Mouse (Mus musculus) kidney, embryonic 15.5 days (tissue): ENCODE results near the gene Sec23b. TPM values are rescaled to one million over a fixed set of nuclear protein-coding genes. Genes with fewer than 3 reads are reported as not detected.

Source experiments
- ATAC-seq: fragments of 200-750 bp; cut with Nextera tagmentation; replicated peaks from 2 replicates; pipeline ENCODE4 v1.8.0; 2017; ENCODE audit warnings: moderate TSS enrichment; ENCODE audit not compliant: low FRiP score
- H3K27ac ChIP-seq: fragments of 300-500 bp; sonication (generic); 2 replicates; pipeline ENCODE4 v1.5.1; 2015; ENCODE audit warnings: mild to moderate bottlenecking, inconsistent platforms
- H3K27me3 ChIP-seq: fragments of 300-500 bp; sonication (generic); 2 replicates; pipeline ENCODE4 v1.6.1; 2015; ENCODE audit warnings: inconsistent platforms
- H3K36me3 ChIP-seq: fragments of 300-500 bp; sonication (generic); 2 replicates; pipeline ENCODE4 v1.6.1; 2015; ENCODE audit warnings: inconsistent platforms
- H3K4me1 ChIP-seq: fragments of 300-500 bp; sonication (generic); 2 replicates; pipeline ENCODE4 v1.6.1; 2015; ENCODE audit warnings: inconsistent platforms
- H3K4me2 ChIP-seq: fragments of 300-500 bp; sonication (generic); 2 replicates; pipeline ENCODE4 v1.6.1; 2015; ENCODE audit warnings: moderate library complexity, mild to moderate bottlenecking, inconsistent platforms
- H3K4me3 ChIP-seq: fragments of 300-500 bp; sonication (generic); replicated peaks from 2 replicates; pipeline ENCODE4 v1.5.1; 2015; ENCODE audit warnings: mild to moderate bottlenecking, inconsistent platforms
- H3K9ac ChIP-seq: fragments of 300-500 bp; sonication (generic); 2 replicates; pipeline ENCODE4 v1.6.1; 2015; ENCODE audit warnings: mild to moderate bottlenecking, inconsistent platforms
- H3K9me3 ChIP-seq: fragments of 300-500 bp; sonication (generic); replicated peaks from 2 replicates; pipeline ENCODE4 v1.6.1; 2016; ENCODE audit warnings: inconsistent platforms
- WGBS: fragments of 180-500 bp; shearing (Covaris S2); methylation state at CpG from one replicate; pipeline ENCODE4 v1.1.7; 2015; ENCODE audit warnings: mixed read lengths; 5-methylcytosine and 5-hydroxymethylcytosine counted together
- polyA plus RNA-seq: library from polyadenylated mRNA; unstranded; fragments of >200 nt; fragmentation: Nextera tagmentation; extraction: Ambion mirVana; gene quantifications from 2 replicates; pipeline ENCODE4 v1.2.1, GENCODE M21; 2015

The Sec23b gene
- polyA plus RNA-seq, result 105 and 108 TPM in 2 replicates

DNA sequence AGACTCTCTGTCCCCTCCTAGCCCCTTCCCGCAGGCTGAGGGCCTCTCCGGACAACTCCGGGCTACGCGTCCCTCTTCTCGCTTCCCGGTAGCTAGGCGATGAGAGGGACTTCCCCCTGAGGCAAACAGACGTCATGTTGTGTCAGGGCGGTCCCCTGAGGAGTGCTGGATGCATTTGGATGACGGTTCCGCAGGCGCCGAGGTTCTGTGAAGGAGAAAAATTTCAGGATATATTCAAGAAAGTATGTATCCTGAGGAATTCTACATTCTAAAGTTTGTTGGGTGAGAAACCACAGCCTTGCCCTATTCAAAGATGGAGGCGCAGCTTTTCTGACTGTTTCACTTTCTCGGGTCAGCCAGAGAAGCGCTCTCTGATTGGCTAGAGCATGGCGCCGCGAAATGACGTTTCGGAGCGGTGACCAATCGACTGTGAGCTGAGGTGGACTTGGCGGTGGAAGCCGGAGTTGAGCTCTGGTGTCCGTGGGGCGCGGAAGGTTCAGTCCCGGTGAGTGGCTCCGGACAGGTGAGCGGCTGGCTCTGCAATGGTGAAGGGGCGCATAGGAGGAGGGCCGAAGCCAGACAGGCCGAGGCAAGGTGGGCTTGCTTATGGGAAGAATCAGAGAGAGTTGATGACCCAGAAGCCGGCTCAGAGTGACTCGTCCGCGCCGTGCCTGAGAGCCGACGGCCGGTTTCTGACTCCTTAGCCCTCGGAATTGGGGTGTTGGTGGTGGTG, at the start of gene Sec23b:
Gene Sec23b (plus strand): TSS at position 410 of the 733 bp plus-strand sequence.
- H3K36me3 ChIP-seq, result peaks cover 18% of the 10 kb centered on the region
- peaks cover 16% of the 10 kb centered on the region for H3K4me1 ChIP-seq
- no peaks in the 10 kb centered on the region for H3K9me3 ChIP-seq
- H3K4me3 ChIP-seq, result peak within 1 kb of the TSS; percentile 94
- no peaks in the 10 kb centered on the region for H3K27me3 ChIP-seq
- H3K4me2 ChIP-seq, result peak within 1 kb of the TSS; percentile 68
- ATAC-seq, result peak; percentile 99
- under 1% methylated on average over 44 of the region's 44 CpGs for WGBS
- peak within 1 kb of the TSS; percentile 79 for H3K9ac ChIP-seq
- peak within 1 kb of the TSS; percentile 97 for H3K27ac ChIP-seq

DNA sequence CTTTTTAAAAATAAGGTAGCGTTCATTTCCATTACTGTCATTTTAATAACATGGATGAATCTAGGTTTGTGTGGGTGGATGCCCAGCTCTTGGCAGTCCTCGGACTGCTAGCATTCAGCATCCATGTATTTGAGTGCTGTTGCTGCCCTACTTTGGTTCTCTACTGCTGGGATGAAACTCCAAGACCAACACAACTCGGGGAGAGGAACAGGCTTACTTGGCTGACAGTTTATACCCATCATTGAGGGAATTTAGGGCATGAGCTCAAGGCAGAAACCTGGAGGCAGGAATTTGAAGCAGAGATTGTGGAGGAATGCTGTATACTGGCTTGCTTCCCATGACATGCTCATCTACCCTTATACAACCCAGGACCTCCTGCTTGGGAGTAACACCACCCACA, 41.4 kb upstream of the Sec23b start:
- Histone ChIP-seq H3K4me3 (no peak overlapping the region), H3K9ac (no peak overlapping the region), H3K4me2 (no peak overlapping the region), H3K36me3 (no peaks in the 10 kb centered on the region), H3K9me3 (no peaks in the 10 kb centered on the region), H3K27ac (no peak overlapping the region), H3K27me3 (no peaks in the 10 kb centered on the region), H3K4me1 (no peaks in the 10 kb centered on the region)
- 82% methylated on average over 3 of the region's 3 CpGs for WGBS
- ATAC-seq, result no peak

DNA sequence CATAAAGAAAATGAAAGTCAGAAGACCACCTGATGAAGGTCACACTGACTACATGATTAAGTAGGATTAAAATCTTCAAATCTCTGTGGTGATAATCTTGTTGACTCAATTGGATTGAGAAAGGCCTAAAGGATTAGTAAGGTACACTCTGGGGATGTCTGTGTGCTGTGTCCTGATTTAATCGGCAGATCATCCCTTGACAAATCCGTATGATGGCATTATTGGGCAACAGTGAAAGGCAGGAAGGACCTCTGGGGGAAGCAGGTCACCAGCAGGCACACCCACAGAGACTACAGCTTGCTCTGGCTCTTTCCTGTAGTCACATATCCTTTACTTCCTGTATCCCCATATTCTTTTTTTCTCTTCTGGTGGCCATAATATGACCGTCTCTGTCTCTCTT, 36.3 kb upstream of the Sec23b start:
- ATAC-seq, result no peak
- H3K9me3 ChIP-seq, result no peaks in the 10 kb centered on the region
- no peak overlapping the region for H3K4me3 ChIP-seq
- H3K36me3 ChIP-seq, result no peaks in the 10 kb centered on the region
- 86% methylated on average over 3 of the region's 3 CpGs for WGBS
- H3K4me2 ChIP-seq, result no peak overlapping the region
- H3K9ac ChIP-seq, result no peak overlapping the region
- H3K4me1 ChIP-seq, result no peaks in the 10 kb centered on the region
- no peak overlapping the region for H3K27ac ChIP-seq
- H3K27me3 ChIP-seq, result no peaks in the 10 kb centered on the region

DNA sequence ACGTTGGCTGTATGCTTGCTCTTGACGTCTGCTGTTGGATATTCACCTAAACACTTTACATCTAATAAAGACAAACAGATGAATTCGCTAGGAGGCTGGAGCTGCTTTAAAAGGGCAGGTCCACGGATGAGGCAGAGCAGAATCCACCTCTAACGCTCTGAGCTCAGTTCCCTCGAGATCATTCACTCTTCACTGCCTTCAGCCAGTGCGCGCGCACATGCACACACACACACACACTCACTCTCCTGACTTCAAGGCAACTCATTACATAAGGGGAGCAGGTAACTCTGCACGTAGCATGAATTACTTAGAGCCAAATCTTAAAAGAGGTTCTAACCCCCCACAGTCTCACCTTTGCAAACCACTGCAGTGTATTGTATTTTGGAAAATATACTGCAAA, 30.2 kb upstream of the Sec23b start:
- no peak for ATAC-seq
- H3K4me2 ChIP-seq, result no peak overlapping the region

DNA sequence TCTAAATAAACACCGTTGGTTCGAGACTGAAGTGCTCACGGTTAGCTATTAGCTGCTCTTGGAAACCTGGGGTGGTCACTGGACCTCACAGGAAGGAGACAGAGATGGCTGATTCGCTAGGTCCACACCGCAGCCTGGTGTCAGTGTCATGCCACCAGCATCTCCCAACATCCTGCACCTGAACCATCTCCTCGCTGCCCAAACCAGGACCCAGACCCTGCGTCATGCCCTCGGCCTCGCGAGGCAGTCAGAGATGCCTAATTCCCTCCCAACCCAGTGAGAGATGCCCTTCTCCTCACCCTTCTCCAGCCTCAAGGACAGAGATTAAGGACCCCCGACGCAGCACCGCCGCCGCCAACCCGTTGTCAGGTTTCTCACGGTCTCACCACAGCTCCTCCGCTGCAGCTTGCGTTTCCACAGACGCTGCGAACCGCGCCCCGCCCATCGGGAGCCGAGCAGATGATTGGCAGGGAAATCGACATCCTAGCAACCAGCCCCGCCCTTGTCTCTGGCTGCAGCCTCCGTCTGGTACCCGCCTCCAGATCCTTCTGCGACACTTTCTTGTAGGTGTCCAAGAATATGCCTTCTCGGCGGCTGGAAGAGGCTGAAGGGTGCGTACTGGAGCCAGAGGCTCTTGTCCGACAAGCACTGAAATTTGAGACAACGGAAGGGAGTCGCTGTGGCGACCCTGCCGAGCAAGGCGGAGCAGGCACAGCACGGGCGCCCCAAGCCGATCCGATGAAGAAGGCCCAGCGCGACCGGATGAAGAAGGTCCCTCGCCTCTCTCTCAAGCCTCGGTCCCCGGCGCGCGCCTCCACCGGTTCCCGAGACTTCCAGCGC, 28.8 kb upstream of the Sec23b start, which contains the start of the genes Dzank1 and Polr3f:
Gene Dzank1 (minus strand): TSS at position 434 of the 840 bp plus-strand sequence.
Gene Polr3f (plus strand): TSS at position 738 of the 840 bp plus-strand sequence.
- Histone ChIP-seq H3K36me3 (peaks cover 18% of the 10 kb centered on the region), H3K27me3 (peaks cover 7% of the 10 kb centered on the region; the same call in 1 of the 2 replicates), H3K9me3 (no peaks in the 10 kb centered on the region), H3K4me3 (peak within 1 kb of the TSS; percentile 98), H3K9ac (peak within 1 kb of the TSS; percentile 96), H3K4me1 (peaks cover 21% of the 10 kb centered on the region), H3K4me2 (peak within 1 kb of the TSS; percentile 94), H3K27ac (peak within 1 kb of the TSS; percentile 94)
- peak; percentile 98 for ATAC-seq
- 1% methylated on average over 56 of the region's 56 CpGs for WGBS

More for the DNA sequence above, 30.2 kb upstream of the Sec23b start:
- Histone ChIP-seq H3K9ac (no peak overlapping the region), H3K27me3 (peaks cover 7% of the 10 kb centered on the region; the same call in 1 of the 2 replicates), H3K4me1 (peaks cover 21% of the 10 kb centered on the region), H3K27ac (no peak overlapping the region), H3K9me3 (no peaks in the 10 kb centered on the region), H3K36me3 (peaks cover 11% of the 10 kb centered on the region), H3K4me3 (no peak overlapping the region)
- WGBS, result 59% methylated on average over 10 of the region's 10 CpGs

DNA sequence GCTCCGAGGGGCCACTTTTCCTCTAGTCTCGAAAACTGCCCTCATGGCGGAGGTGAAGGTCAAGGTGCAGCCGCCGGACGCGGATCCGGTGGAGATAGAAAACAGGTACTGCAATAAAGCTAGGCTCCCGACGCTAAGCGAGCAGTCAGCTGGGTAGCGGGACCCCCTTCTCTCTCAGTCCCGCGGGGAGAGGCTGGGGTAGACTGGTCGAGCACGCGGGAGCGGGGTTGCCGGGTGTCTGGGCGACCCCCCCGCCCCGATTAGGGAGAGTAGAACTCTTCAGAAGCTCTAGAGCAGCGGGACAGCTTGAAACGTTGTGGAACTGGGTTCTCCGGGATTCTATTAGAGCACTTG, 28.2 kb upstream of the Sec23b start:
- Histone ChIP-seq H3K9ac (peak overlapping the region; percentile 96), H3K27me3 (peaks cover 7% of the 10 kb centered on the region; the same call in 1 of the 2 replicates), H3K4me3 (peak overlapping the region; percentile 98), H3K27ac (peak overlapping the region; percentile 94), H3K36me3 (peaks cover 23% of the 10 kb centered on the region), H3K4me1 (peaks cover 21% of the 10 kb centered on the region), H3K9me3 (no peaks in the 10 kb centered on the region), H3K4me2 (peak overlapping the region; percentile 94)
- ATAC-seq, result peak; percentile 55
- under 1% methylated on average over 25 of the region's 25 CpGs for WGBS

DNA sequence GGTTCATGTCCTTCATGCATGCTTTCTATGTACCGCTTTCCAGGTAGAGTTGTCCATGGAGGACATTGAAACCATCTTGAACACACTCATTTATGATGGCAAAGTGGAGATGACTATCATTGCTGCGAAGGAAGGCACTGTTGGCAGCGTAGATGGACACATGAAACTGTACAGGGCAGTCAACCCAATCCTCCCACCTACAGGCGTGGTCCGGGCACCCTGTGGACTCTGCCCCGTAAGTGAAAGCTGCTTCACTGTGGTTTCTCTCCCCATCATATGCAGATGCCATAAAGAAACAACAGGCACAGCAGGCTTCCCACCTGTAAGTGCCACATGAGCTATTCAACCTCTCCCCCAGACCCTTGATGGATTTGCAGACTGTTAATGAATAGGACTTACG, 18.9 kb upstream of the Sec23b start:
- Histone ChIP-seq H3K36me3 (peaks cover 91% of the 10 kb centered on the region), H3K9me3 (no peaks in the 10 kb centered on the region), H3K4me1 (no peaks in the 10 kb centered on the region), H3K27me3 (no peaks in the 10 kb centered on the region), H3K4me3 (no peak overlapping the region), H3K4me2 (no peak overlapping the region), H3K9ac (no peak overlapping the region), H3K27ac (no peak overlapping the region)
- ATAC-seq, result no peak
- 84% methylated on average over 7 of the region's 7 CpGs for WGBS

DNA sequence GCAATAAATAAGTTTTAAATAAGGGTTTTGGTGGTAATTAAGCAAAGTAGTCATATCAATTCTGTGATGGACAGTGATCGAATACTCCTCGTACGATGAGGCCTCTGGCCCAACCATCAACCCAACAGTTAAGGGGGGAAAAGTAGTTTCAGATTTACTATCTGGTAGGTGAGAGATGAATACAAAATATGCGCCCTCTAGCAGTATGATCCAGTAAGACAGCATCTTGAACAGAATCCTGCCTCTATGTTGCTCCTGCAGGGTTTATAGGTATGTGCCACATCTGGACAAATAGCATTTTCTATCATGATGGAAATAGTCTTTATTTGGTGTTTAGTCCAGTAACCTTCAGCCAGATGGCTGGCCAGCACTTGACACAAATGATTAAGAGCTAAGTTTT, 14.8 kb upstream of the Sec23b start:
- WGBS, result 87% methylated on average over 4 of the region's 4 CpGs
- Histone ChIP-seq H3K27me3 (no peaks in the 10 kb centered on the region), H3K36me3 (peaks cover 83% of the 10 kb centered on the region), H3K9me3 (no peaks in the 10 kb centered on the region), H3K4me2 (no peak overlapping the region), H3K4me1 (peaks cover 7% of the 10 kb centered on the region; the same call in 1 of the 2 replicates), H3K9ac (no peak overlapping the region), H3K4me3 (no peak overlapping the region), H3K27ac (no peak overlapping the region)
- ATAC-seq, result no peak

DNA sequence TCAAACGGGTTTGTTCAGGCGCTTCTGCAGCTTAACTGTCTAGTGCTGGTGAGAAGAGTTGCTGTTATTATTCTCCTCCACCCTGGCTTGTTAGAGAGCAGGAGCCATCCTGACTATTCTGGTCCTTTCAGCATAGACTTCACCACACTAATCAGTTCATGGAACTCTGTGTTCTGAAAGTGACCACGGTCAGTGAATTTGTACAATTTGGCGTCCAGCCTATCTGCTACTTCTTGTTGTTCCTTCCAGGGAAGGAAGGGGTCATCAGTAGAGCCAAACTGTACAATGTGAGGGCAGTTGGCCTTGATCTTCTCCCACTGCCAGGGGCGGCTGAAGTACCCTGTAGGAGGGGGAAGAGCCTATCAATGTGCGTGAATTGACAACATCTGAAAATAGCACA, 12.4 kb upstream of the Sec23b start:
- H3K36me3 ChIP-seq, result peaks cover 80% of the 10 kb centered on the region
- WGBS, result 86% methylated on average over 6 of the region's 6 CpGs

DNA sequence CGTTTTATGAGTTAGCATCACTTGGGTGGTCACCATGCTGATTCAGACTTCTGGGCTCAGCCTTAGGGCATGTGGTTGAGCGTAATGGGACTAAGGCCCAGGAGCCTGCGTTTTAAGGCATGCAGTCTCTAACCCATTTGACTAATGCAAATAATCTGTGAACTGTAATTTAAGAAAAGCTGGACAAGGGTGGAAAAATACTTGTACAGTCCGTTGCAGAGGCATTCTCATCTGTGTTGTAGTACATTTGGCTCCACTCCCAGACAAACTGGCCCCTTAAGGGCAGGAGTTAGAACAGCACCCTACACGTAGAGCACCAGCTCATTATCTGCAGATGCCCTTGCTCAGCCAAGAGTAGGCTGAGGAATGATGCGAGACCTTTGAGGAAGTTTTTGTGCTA, 11.4 kb upstream of the Sec23b start:
- Histone ChIP-seq H3K27ac (peak overlapping the region; percentile 73), H3K4me3 (no peak overlapping the region), H3K27me3 (no peaks in the 10 kb centered on the region), H3K4me1 (peaks cover 22% of the 10 kb centered on the region; the same call in 1 of the 2 replicates), H3K4me2 (0 out of 2 replicates have a peak overlapping the region, but pooled peaks have one; percentile 5), H3K9ac (no peak overlapping the region), H3K9me3 (no peaks in the 10 kb centered on the region), H3K36me3 (peaks cover 71% of the 10 kb centered on the region)
- ATAC-seq, result peak; percentile 79
- WGBS, result 65% methylated on average over 6 of the region's 6 CpGs

More for the DNA sequence above, 12.4 kb upstream of the Sec23b start:
- Histone ChIP-seq H3K27ac (peak overlapping the region; percentile 73), H3K27me3 (no peaks in the 10 kb centered on the region), H3K4me2 (no peak overlapping the region), H3K4me3 (no peak overlapping the region), H3K4me1 (peaks cover 18% of the 10 kb centered on the region; the same call in 1 of the 2 replicates), H3K9ac (no peak overlapping the region), H3K9me3 (no peaks in the 10 kb centered on the region)
- ATAC-seq, result no peak

DNA sequence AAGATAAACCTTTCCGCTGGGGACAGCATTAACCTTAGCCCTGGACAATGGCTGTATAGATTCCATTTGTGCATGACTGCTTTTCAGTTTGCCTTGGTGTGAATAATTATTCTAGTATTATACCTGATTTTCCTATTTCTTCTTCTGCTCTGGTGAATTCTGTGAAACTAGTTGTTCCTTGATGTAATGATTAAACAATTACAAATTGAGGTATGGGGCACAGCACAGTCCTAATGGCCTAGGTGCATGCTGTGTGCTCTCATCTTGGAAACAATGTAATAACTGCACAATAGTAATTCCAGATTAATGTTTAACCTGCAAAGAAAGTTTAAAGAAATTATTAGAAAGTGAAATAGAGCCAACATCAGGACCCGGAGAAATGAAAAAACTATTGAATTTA, 11.0 kb upstream of the Sec23b start:
- peaks cover 66% of the 10 kb centered on the region for H3K36me3 ChIP-seq
- H3K27ac ChIP-seq, result peak overlapping the region; percentile 73
- H3K9ac ChIP-seq, result no peak overlapping the region
- 71% methylated on average over 2 of the region's 2 CpGs for WGBS
- H3K4me2 ChIP-seq, result 0 out of 2 replicates have a peak overlapping the region, but pooled peaks have one; percentile 5
- H3K27me3 ChIP-seq, result no peaks in the 10 kb centered on the region
- peaks cover 25% of the 10 kb centered on the region; the same call in 1 of the 2 replicates for H3K4me1 ChIP-seq
- H3K9me3 ChIP-seq, result no peaks in the 10 kb centered on the region
- H3K4me3 ChIP-seq, result no peak overlapping the region
- peak; percentile 82 for ATAC-seq

DNA sequence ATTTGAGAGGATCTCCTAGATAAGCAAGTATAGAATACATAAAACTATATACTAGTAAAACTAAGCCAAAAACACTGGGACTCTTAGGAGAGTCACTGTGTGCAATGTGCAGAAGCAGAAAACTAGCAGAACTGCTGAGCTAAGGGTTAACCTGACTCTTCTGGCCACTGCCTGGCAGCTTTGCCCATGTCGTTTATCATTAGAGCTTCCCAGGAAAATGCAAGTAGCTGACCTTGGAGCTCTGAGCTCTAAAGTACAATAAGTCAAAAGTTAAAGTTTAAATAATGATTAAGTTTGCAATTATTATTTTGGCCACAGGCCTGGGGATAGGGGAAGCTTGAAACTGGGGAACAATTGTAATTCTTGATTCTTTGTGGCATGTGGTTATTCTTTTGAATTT, 10.5 kb upstream of the Sec23b start:
- H3K4me2 ChIP-seq, result 0 out of 2 replicates have a peak overlapping the region, but pooled peaks have one; percentile 14
- no peak for ATAC-seq
- peaks cover 27% of the 10 kb centered on the region; the same call in 1 of the 2 replicates for H3K4me1 ChIP-seq
- H3K27ac ChIP-seq, result peak overlapping the region; percentile 82
- no peak overlapping the region for H3K9ac ChIP-seq
- 18% methylated on average over 1 of the region's 1 CpGs for WGBS
- H3K4me3 ChIP-seq, result no peak overlapping the region
- no peaks in the 10 kb centered on the region for H3K9me3 ChIP-seq
- H3K36me3 ChIP-seq, result peaks cover 62% of the 10 kb centered on the region
- no peaks in the 10 kb centered on the region for H3K27me3 ChIP-seq
